Mouse (Mus musculus): ENCODE results near the gene Alx3. TPM values are rescaled to one million over a fixed set of nuclear protein-coding genes. Genes with fewer than 3 reads are reported as not detected.

The Alx3 gene
- total RNA-seq (2023), result not detected

DNA sequence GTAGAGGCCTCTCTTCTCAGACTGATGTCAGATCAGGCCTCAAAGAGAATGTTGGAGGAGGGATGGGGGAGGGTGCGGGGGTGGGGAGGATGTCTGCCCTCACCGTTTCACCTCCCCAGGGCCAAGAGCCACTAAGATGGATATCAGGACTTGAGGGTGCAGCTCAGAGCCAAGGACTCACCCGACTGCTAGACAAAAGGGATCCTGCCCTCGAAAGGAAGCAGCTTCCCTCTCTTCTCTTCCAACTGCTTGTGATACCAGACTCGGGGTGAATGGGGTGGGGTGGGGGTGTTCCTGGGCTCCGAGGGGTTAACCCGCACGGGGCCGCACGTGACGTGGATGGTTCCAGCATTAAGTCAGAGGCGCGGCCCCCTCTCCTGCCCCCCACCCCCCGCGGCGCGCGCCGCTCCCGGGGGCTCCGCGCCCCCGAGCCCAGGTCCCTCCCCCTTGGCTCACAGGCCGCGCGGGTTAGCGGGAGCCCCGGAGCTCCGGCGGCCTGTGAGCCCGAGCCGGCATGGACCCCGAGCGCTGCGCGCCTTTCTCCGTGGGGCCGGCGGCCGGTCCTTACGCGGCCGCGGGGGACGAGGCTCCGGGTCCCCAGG lies at the start of gene Alx3:
Alx3 (plus strand) TSS at position 370 of the 602 bp plus-strand sequence.

DNA sequence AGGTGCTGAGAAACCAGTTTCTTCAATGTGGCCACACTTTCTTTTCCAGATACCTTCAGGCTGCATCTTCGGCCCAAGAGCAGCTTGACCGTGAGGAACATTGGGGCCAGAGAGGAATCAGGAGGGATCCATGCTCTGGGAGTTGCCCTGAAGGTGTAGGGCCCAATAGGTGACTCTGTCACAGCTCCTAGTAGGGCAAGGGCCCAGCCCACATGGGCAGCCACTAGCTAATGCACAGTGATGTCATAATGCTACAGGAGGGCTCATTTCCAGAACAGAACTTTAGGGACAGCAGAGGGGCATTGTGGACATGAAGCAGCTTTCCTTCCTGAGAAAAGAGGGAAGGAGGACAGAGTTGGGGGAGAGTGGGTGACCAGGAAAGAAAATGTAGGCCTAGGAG lies 40.0 kb upstream of the Alx3 start, which contains the start of gene Ubl4b:
Ubl4b (minus strand) TSS at position 232 of the 400 bp plus-strand sequence.

DNA sequence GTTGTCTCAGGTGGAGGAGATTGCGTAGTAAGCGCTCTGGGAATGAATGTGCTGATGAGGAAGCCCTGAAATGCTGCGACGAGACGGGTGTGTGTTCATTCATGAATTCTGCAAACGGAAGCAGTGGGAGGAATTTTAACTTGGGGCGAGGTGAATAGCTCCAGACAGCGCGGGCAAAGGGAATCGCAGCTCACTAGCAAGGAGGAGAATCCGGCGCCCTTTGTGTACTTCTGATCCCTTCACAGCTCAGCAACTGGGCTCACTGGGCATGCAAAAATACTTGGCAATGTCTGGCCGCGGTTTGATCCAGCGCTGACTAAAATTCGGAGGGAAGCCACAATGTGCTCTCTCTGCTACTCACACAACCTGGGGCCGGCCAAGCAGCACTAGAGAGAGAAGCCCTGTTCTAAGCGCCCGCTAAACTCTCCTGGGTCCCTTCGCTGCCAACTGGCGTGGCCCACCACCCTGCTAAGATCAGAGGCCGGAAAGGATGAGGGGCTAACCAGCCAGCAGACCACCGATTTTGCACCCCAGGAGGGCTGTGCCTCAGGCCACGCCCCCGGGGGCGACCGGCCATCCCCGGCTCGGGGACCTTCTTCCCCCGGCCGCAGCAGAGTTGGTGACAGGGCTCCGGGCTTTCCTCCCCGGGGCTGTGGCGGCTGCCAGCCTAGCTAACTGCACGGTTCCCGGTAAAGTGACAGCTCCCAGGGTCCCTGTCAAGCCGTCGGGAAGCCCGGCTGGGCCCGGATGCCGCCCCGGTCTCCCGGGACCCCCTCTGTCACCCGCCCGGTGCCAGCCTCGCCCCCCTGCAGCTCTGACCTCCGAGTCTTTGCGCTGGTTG lies 36.1 kb downstream of the Alx3 start, which contains the start of gene Gm10961:
Gm10961 (plus strand) TSS at position 641 of the 841 bp plus-strand sequence.

DNA sequence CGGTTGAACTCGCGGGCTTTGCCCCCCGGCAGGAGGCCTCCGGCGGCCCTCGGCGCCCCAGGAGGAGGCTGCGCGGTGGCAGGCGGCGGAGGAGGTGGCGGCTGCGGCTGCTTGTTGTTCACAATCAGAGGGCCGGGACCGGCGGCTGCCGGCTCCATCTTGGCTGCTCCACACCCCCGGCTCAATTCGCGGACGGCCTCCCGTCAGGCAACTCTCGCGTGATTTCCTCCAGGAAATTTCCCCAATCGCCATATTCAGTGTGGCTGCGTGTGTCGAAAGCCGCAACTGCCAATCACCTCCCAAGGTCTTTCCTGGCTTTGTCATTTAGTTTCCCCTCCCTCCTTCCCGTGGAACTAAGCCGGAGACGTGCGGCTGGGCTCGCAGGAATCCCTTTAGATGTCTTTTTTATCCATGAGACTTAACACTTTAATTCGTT lies 36.7 kb downstream of the Alx3 start, which contains the start of gene Strip1:
Strip1 (minus strand) TSS at position 172 of the 436 bp plus-strand sequence.

Other genes with a start within 250 kb of the Alx3 start
- not detected for gene Kcnc4, start 135.5 kb upstream of the Alx3 start, total RNA-seq (2023)
- gene Slc6a17, start 77.0 kb upstream of the Alx3 start, total RNA-seq (2023), result not detected
- not detected for gene Ubl4b, start 40.0 kb upstream of the Alx3 start, total RNA-seq (2023)
- gene Gm10961, start 36.3 kb downstream of the Alx3 start, total RNA-seq (2023), result not detected
- gene Strip1, start 36.7 kb downstream of the Alx3 start, total RNA-seq (2023), result 53.1 TPM
- gene Ahcyl1, start 101.5 kb downstream of the Alx3 start, total RNA-seq (2023), result 71.0 TPM
- 5.2 TPM for gene Csf1, start 165.4 kb downstream of the Alx3 start, total RNA-seq (2023)

Measured in CD4-positive naive resting alpha-beta T cell, adult 57 days (primary cell).